Mouse (Mus musculus): Measurements from ENCODE around the gene Parp11. TPM values are rescaled to one million over a fixed set of nuclear protein-coding genes. Genes with fewer than 3 reads are reported as not detected.

The Parp11 gene
- total RNA-seq, 2 experiments from 2014 or later, result 7.8 to 8.9 TPM

DNA sequence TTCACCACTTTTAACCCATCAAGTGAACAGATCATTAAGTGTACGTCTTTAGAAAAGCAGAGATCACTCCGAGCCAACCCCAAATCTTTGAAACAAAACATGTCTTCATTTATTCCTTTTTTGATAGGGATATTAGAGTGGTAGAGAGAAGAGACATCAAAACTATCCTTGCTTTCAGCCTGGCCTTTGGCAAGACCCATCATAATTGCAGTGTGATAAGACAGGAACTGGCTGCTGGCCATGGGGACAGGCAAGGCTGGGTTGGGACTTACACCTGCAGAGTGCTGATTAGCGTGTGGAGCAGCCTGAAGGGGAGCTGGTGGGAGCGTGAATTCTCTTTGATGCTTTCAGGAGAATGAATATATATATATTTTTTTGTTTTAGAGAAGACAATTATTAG is 2.2 kb upstream of the Parp11 start:
- DNase-seq (ENCODE audit: low spot score), result no peak
- intact Hi-C loops (cut with DNase I), result loop anchor here (5.0 to 10.0 kb wide), 2 partner anchors 90 to 487 kb away; no protein-coding TSS in a partner anchor

DNA sequence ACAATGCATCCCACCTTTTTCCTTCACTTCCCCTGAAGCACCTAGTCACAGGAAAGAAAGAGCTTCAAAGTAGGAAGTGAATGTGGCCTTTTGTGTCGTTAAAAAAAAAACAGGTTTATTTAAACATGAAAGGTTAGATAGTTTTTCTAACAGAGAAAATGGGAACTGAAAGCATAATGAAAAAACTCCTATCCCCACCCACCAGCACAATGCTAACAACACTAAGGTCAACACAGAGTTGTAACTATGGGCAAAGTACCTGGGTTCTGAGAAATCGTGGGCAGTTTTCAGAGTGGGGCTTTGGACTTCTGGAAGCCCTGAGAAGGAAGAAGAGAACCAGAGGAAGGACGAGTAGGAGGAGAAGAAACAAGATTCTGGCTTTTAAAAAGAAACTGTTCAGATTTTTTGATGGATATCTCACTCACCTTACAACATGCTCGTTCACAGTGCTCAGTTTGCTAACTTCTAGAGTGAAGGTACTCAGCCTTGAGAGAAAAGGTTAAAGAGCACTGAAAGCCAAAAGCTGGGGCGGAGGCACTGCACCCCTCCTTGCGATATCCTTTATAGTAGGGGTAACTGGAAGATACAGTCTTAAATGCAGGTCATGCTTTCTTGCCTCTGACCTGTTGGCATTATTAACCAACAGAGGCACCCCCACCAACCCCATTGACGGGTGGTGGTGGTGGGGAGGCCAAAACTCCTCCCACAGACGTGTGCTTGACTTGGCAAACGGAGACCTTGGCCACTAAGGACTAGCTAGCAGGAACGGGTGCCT is 1.2 kb downstream of the Parp11 start:
- intact Hi-C loops (cut with DNase I), result loop anchor here (2.0 to 10.0 kb wide), 3 partner anchors 93 to 301 kb away; no protein-coding TSS in a partner anchor
- DNase-seq (ENCODE audit: low spot score), result no peak

DNA sequence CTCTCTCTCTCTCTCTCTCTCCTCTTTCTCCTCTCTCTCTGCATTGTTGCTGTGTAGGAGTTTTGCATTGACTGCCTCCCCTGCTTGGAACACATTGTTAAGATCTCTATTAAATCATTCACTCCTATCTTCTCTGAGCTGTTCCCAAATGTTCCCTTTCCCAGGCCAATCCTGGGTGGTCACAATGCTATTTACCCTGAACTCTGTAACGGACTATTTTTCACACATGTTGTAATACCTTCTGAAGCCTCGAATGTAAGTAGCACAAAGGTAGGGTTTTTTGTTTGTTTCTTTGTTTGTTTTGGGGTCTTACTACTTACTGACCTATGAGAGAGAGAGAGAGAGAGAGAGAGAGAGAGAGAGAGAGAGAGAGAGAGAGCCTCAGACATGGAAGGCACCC is 2.2 kb downstream of the Parp11 start:
- intact Hi-C loops (cut with DNase I), result loop anchor here (10.0 kb wide), 1 partner anchor 94 kb away; no protein-coding TSS in a partner anchor
- no peak for DNase-seq (ENCODE audit: low spot score)

DNA sequence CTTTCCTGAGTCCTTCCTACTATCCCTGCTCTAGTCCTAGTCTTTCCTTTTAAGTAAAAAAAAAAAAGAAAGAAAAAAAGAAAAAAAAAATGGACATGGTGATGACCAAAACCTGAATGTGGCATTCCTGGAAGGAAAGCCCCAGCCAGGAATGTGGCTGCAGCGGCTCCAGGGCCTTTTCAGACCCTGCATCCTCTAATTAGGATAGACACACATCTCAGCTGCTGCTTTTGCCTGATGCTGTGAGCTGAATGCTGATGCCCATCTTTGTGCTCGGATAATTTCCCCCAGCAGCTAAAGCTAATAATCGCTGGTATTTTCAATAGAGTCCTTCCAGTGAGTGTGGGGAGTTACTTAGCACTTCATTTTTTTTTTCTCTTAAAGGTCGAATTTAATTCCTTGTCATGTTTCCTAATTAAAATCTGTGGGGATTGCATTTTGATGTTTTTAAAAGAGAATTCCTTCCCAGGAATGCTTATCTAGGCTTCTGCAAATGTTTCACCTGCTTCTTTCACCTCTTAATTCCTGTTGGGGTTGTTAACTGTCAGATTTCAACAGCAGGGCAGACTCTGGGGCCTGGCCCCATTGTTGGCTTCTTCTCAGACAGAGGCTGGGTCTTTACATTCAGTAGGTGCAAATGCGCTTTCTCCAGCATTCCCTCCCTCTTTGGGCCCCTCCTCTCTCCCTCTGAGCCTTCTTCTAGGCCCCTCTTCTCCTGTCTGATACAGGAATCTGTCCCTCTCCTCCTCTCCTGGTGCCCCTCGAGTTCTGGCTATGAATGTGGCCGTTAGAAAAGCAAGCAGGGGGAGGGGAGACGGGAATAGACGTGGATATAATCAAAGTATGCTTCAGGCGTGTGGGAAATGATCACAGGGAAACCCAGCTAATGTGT is 3.1 kb downstream of the Parp11 start:
- no peak for DNase-seq (ENCODE audit: low spot score)
- intact Hi-C loops (cut with DNase I), result loop anchor here (10.0 kb wide), 1 partner anchor 95 kb away; no protein-coding TSS in a partner anchor

DNA sequence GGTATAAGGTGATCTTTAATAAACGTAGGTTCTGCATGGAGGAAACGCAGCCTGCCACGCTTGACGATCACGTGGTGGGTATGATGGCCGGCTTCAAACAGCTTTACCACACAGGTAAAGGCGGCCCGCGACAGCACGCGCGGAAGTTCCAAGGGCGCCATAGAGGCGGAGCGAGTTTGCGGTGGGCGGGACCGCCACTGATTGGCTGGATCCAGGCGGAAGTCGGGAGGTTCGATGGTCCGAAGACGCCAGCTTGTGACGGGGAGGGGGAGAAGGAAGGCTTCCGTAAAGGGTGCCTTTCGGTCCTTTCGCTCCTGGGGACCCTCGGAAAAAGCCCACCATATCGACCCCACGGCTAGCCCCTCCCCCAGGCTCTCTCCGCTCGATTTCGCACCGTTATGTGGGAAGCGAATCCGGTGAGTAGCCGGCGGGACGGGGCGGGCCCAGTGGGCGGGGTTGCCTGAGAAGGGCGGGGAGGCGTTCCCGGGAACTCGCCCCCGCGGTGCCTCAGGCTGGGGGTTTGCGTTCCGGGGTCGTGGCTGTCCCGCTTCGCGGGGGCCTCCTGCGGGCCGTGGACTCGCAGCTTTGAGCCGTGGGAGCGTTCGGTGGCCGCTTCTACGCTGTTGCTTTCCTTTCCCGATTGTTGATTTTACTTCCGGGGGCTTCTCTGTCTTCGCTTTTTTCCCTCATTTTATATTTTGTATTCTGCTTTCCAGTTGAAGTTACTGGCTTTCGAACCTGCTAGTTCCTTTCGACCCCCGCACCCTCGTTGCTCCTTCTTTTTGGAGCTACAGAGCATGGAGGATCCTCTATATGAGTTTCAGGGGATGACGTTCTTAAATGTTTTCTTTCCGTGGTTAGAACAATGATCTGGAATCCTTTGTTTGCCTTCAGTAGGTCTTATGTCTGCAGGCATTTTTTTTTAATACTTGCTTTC is 7.0 kb downstream of the Parp11 start:
- peak; percentile 87 for DNase-seq (ENCODE audit: low spot score)
- intact Hi-C loops (cut with DNase I), result no loop called here

DNA sequence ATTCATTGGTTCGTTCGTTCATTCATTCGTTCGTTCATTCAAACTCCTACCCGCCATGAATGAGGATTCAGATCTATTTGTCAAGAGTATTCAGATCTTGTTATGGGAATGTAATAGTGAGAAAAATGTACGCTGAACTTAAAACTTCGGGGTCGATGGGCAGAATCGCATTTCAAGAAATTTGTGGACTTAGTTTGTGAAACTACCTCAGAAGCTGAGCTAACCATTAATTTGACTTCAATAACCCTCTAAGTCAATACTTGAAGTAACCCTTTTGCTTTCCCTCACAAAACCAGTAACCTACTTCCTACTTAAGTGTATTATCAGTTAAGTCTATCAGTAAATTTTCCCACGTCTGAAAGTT is 7.7 kb downstream of the Parp11 start:
- no peak for DNase-seq (ENCODE audit: low spot score)
- intact Hi-C loops (cut with DNase I), result no loop called here

DNA sequence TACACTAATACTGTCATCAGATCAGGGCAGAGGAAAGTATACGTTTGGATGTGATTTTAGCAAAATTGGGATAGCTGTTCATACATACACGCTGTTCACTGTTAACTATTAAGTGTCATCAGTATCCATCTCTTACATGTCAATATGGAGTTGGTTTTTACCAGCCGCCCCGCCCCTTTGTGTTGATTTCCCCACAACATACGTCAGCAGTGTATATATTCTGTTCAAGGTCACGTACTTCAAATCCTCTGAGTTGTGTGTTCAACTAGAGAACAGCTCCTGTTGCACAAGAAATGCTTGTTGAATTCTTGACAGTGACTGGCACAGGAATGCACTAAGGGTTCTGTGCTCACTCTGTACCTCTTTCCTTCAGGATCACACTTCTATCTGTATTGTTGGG is 8.2 kb downstream of the Parp11 start:
- DNase-seq (ENCODE audit: low spot score), result no peak
- intact Hi-C loops (cut with DNase I), result no loop called here

DNA sequence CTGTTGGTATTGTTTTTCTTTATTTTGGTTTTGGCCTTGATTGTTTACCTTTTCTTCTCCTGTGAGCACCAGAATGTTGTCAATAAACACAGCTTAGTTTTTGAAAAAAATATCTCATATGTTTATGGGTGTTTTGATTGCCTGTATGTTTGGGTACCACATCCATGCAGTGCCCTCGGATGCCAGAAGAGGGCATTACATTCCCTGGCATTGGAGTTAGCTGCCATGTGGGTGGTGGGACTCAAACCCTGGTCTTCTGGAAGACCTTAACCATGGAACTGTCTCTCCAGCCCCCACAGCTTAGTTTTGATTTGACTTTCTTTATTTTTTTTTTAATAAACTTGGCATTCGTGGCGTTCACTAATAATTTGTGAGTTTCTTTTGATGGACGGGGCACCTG is 8.8 kb downstream of the Parp11 start:
- intact Hi-C loops (cut with DNase I), result no loop called here
- DNase-seq (ENCODE audit: low spot score), result no peak

DNA sequence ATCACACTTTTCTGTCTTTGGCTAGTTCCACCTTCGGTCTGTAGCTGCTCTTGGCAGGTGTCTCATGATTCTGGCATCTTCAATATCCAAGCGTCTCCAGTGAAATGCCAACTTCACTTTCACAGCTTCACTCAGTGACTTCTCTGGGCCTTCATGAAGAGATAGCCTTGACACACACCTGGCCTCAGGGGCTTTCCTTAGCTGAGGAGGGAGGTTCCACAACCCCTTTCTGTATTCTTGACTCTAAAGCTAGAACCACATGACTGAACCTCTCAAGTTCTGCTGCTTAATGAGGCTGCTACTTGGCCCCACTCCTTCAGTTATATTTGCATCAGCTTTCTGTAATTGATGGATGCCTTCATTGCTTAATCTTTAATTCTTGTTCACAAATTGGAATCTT is 10.1 kb downstream of the Parp11 start:
- no peak for DNase-seq (ENCODE audit: low spot score)
- intact Hi-C loops (cut with DNase I), result no loop called here

DNA sequence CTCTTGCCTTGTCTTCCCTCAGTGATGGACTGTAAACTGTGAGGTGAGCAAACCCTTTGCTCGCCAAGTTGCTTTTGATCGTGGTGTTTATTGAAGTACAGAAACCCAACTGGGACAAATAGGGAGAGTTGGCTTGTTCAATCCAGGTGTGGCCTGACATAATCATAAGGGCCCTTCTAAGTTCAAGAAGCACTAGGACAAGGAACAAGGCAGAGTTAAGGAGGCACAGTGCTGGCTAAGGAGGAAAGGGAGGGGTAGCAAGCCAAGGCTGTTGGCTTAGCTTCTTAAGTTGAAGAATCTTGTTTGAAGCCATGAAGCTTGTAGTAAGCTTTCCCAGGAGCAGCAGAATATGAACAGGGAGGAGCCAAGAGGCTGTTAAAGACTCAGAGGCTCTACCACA is 13.1 kb downstream of the Parp11 start:
- intact Hi-C loops (cut with DNase I), result no loop called here
- no peak for DNase-seq (ENCODE audit: low spot score)

DNA sequence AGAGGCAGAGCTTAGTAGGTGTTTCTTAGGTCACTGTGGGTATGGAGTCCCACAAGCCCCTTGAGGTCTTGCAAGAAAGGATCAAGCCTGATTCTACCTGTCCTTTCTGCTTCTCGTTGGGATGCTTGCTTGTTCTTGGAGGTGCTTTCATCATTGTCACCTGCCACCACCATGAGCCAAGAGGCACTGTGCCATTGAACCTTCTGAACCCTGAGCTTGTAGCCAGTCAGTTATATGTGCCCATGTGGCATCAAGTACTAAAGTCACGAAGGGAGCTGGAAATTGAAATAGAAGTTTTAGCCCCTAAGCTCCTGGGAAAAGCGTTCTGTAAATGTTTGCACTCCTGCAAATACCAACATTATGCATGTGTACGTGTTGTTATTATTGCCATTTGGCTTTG is 14.9 kb downstream of the Parp11 start:
- DNase-seq (ENCODE audit: low spot score), result no peak
- intact Hi-C loops (cut with DNase I), result no loop called here

DNA sequence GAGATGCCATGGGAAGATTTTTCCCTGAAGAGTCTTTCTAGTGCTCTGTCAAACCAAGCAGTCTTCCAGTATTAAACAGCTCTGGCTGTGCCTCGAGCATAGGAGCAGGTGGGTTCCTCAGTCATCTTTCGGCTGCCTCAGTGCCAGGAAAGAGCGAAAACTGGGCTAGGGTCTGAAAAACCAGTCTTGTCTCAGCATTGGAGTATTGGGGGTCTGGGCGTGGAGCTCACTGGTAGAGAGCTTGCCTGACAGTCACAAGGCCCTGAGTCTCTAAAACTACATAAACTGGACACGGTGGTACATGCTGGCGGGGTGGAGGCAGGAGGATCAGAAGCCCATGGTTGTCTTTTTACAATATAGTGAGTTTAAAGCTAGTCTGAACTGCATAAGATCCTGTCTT is 15.6 kb downstream of the Parp11 start:
- DNase-seq (ENCODE audit: low spot score), result no peak
- intact Hi-C loops (cut with DNase I), result no loop called here

DNA sequence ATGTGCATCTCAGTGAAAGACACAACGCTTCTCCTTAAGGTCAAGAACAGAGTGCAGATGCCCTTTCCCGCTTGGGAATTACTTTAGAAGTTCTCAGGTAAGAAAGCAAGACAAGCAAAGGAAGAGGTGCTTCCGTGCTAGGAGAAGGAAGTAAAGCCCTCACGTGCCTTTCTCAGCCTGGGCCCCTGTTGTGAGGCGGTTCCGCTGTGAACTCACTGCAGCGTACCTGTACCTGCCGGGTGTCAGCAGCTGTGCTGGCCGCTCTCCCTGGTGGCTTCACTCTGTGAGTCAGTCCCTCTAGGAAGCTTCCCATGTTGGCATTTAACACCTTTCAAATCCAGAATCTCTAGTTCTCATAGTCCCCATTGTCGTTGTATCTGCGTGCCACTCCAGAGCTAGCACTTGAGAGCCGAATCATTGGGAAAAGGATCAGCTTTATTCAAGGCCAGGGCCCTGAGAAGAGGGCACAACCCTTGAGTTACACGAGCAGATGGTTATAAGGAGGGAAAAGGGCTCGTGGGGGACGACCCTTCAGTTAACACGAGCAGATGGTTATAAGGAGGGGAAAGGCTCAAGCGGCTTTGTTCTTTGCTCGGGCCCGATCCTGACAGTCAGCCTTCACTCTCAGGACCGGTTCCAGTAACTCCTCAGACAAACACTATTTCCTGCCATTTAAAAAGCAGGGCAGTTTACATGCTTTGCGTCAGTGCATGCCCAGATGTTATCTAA is 16.8 kb downstream of the Parp11 start:
- intact Hi-C loops (cut with DNase I), result no loop called here

DNA sequence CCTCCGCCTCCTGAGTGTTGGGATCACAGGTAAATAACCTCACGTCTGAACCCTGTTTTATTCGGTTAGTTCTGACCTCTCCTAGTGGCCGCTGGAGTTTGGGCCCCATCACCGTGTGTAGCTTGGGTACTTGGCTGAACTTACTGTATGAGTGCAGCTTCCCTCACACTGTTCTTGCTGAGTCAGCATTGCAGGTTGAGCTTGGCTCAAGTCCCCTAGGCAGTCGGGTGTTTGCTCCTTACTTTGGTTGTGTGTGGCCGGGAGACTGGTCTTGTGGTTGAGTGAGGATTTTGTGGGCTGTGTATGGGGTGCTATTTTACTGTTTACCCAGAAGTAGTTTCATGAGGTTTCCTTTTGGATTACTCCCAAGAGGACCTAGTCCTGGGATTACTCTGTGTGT is 17.9 kb downstream of the Parp11 start:
- no peak for DNase-seq (ENCODE audit: low spot score)
- intact Hi-C loops (cut with DNase I), result no loop called here

More for the DNA sequence above, 16.8 kb downstream of the Parp11 start:
- no peak for DNase-seq (ENCODE audit: low spot score)

DNA sequence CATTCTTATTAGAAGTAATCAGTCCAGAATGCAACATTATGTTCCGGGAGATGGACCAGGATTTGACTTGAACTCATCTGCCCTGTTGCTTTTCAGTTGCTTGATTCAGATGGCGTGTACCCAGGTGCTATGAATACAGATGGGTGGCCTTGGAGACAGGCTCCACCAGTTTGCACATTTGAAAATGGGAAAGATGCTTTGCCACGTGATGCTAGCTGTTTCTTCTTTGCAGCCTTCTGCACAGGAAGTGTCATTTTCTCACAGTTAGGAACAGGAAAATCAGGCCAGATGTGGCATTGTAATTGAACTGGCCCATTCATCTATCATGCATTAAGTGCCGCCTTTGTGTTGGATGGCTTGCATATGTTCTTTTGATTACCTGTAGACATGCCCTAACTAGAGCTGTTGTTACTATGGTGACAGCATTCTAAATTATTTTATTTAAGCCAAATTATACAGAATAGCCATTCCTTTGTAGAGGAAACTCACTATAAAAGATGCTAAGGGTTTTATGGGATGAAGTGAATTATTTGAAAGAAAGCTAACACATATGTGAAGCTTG is 20.2 kb downstream of the Parp11 start:
- DNase-seq (ENCODE audit: low spot score), result no peak
- intact Hi-C loops (cut with DNase I), result no loop called here

DNA sequence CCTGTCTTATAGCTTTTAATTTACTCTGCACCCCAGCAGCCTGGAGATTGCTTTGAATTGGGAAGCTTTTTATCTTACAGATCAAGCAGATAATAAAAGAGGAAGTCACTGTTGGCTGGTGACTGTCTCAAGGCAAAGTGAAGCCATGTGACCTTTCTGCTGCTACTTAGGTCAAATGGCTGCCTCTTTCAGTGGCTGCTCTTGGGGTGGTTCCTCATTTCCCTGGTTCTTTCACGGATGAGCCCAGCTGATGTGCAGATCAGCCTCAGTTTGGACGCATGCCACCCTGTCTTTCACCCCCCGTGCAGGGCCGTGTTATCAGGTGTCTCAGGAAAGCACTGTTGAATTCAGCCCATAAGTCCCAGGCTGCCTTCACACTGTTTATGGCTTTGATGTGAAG is 25.4 kb downstream of the Parp11 start:
- no peak for DNase-seq (ENCODE audit: low spot score)
- intact Hi-C loops (cut with DNase I), result no loop called here

DNA sequence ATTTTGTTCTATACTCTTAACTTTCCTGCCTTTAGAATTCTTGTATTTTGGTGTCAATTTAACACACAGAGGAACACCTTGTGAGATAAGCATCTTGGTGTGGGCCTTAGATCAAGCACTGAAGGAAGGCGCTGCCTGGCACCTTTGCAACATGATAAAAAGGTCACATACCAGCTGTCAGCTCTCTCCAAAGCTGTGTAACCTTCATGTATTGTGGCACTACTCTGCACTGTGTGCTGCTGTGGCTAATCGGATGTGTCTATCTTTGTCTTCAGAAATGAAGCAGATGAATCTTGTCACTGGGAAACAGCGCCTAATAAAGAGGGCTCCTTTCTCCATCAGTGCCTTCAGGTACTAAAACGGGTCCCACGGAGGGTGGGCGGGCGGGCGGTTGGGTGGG is 27.3 kb downstream of the Parp11 start:
- intact Hi-C loops (cut with DNase I), result no loop called here
- DNase-seq (ENCODE audit: low spot score), result no peak

DNA sequence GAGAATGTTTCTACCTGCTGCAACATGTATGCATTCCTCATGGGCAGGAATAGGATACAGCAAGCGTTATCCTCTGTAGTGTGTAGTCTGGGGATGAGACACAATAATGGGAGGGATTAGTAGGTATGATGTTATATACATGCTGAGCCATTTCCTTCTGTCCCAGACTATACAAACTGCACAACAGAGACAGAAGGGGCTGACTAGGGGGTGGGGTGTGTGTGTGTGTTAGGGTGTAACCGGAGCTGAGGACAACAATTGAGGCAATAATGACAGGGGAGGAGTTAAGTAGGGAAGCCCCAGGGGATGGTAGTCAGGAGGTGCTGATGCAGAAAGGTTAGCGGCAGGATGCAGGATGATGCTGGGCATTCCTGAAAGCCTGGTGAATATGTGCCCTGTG is 28.6 kb downstream of the Parp11 start:
- DNase-seq (ENCODE audit: low spot score), result no peak
- intact Hi-C loops (cut with DNase I), result no loop called here

DNA sequence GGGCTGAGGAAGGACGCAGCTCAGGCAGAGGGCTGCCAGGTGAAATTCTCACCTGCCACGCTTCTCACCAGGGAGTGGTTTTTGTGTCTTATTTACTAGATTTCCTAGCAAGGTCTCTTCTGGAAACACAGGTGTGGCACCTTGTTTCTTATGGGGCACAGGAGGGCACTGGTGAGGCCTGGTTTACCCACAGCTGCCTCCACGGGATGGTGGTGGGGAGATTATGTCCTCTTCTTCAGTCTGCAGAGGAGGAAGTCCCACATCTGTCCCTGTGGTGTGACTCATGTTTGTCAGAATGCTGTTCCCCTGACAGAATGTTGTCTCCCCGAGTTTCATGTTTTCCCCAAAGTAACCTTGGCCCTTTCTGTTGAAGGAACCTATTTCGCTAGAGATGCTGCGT is 44.4 kb downstream of the Parp11 start:
- no peak for DNase-seq (ENCODE audit: low spot score)
- intact Hi-C loops (cut with DNase I), result no loop called here

Measured in heart, postnatal 25 days (tissue).